Mouse (Mus musculus) heart, postnatal 0 days (tissue): ENCODE measurements around the gene Lgals3. TPM values are rescaled to one million over a fixed set of nuclear protein-coding genes. Genes with fewer than 3 reads are reported as not detected.

Experiments
- ATAC-seq: fragments of 200-750 bp; cut with Nextera tagmentation; 2 replicates; pipeline ENCODE4 v1.8.0; 2017; ENCODE audit warnings: low read depth, moderate number of reproducible peaks, moderate library complexity; ENCODE audit not compliant: insufficient read depth
- DNase-seq: peaks from one replicate; pipeline ENCODE4 v3.0.0-alpha.2; 2016; ENCODE audit warnings: low spot score
- H3K27ac ChIP-seq: fragments of 300-500 bp; sonication (generic); 2 replicates; pipeline ENCODE4 v1.5.1; 2014; ENCODE audit warnings: low read depth, mild to moderate bottlenecking
- H3K27me3 ChIP-seq: fragments of 300-500 bp; sonication (generic); 2 replicates; pipeline ENCODE4 v1.6.1; 2014; ENCODE audit warnings: low read length, mixed read lengths; ENCODE audit not compliant: control insufficient read depth, insufficient read depth
- H3K36me3 ChIP-seq: fragments of 300-500 bp; sonication (generic); replicated peaks from 2 replicates; pipeline ENCODE4 v1.6.1; 2014; ENCODE audit warnings: low read length, mixed read lengths; ENCODE audit not compliant: control insufficient read depth, insufficient read depth
- H3K4me1 ChIP-seq: fragments of 300-500 bp; sonication (generic); 2 replicates; pipeline ENCODE4 v1.6.1; 2014; ENCODE audit warnings: antibody characterized with exemption; ENCODE audit not compliant: control insufficient read depth, insufficient read depth
- H3K4me2 ChIP-seq: fragments of 300-500 bp; sonication (generic); 2 replicates; pipeline ENCODE4 v1.6.1; 2014; ENCODE audit warnings: low read depth, mild to moderate bottlenecking, low read length, moderate library complexity
- H3K4me3 ChIP-seq: fragments of 300-500 bp; sonication (generic); 2 replicates; pipeline ENCODE4 v1.5.1; 2014; ENCODE audit warnings: low read depth, low read length
- H3K9ac ChIP-seq: fragments of 300-500 bp; sonication (generic); replicated peaks from 2 replicates; pipeline ENCODE4 v1.6.1; 2014; ENCODE audit warnings: low read depth, low read length, mixed read lengths
- H3K9me3 ChIP-seq: fragments of 300-500 bp; sonication (generic); replicated peaks from 2 replicates; pipeline ENCODE4 v1.6.1; 2016; ENCODE audit warnings: low read length; ENCODE audit not compliant: control insufficient read depth
- CTCF ChIP-seq: IDR thresholded peaks from 2 replicates; pipeline ENCODE4 v1.5.1; 2016; ENCODE audit warnings: antibody characterized with exemption, control low read depth, low read depth
- EP300 ChIP-seq: IDR thresholded peaks from 2 replicates; pipeline ENCODE4 v1.6.1; 2016; ENCODE audit warnings: antibody characterized with exemption, low read depth
- whole genome bisulfite sequencing: fragments of 180-500 bp; shearing (Covaris S2); extraction: QIAGEN DNeasy Blood & Tissue Kit; methylation state at CpG from one replicate; pipeline ENCODE4 v1.1.7; 2014; 5-methylcytosine and 5-hydroxymethylcytosine counted together
- polyA plus RNA-seq: library from polyadenylated mRNA; unstranded; fragments of >200 nt; fragmentation: Nextera tagmentation; extraction: Ambion mirVana; gene quantifications from 2 replicates; pipeline ENCODE4 v1.2.1, GENCODE M21; 2015
- total RNA-seq: library from RNA; depleted of rRNA; stranded (reverse); fragments of >200 nt; gene quantifications from 2 replicates; pipeline ENCODE4 v1.2.3, GENCODE M21; 2014; ENCODE audit warnings: low replicate concordance

Gene Lgals3
- total and polyA plus RNA-seq, 2 experiments from 2014 or later = 10.3 to 10.6 TPM

- Histone ChIP-seq H3K36me3 (no peaks in the 10 kb centered on the region), H3K4me2 (no peak overlapping the region), H3K27ac (no peak overlapping the region), H3K4me3 (no peak overlapping the region), H3K27me3 (no peaks in the 10 kb centered on the region), H3K4me1 (no peaks in the 10 kb centered on the region), H3K9ac (no peak overlapping the region), H3K9me3 (no peaks in the 10 kb centered on the region)
- 67% methylated on average over 4 of the region's 4 CpGs for WGBS
- peak; percentile 54 for DNase-seq
- peak; percentile 80 for TF ChIP-seq CTCF
- no peak for TF ChIP-seq EP300
- ATAC-seq = no peak
Measured at GRCm38 (mm10) chr14:47334819-47335218, 32.7 kb upstream of the Lgals3 start.

DNA sequence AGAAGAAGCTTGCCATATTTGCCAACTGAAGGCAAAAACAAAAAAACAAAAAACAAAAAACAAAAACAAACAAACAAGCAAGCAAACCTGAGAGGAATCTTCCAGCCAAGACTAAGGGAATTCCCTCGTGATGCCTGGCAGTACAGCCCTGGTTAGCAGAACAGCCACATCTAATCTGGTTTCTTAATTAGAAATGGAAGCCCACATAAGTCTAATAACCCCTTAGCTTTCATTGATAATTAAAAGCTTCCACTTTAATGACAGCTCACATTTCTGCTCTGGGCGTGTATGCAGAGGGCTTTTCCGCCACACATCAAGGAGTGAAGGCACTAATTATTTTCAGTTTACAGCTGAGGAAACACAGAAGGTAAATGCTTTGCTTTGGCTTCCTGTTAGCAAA lies 32.3 kb upstream of the Lgals3 start:
- Histone ChIP-seq H3K27me3 (no peaks in the 10 kb centered on the region), H3K9me3 (no peaks in the 10 kb centered on the region), H3K27ac (no peak overlapping the region), H3K4me3 (no peak overlapping the region), H3K9ac (no peak overlapping the region), H3K4me2 (no peak overlapping the region), H3K36me3 (no peaks in the 10 kb centered on the region), H3K4me1 (no peaks in the 10 kb centered on the region)
- 77% methylated on average over 3 of the region's 3 CpGs for WGBS
- ATAC-seq (no peak), DNase-seq (no peak)
- TF ChIP-seq CTCF (no peak), EP300 (no peak)

GRCm38 (mm10) chr14:47340231-47340925 lies 27.2 kb upstream of the Lgals3 start:
- no peak overlapping the region for H3K9ac ChIP-seq
- no peak for TF ChIP-seq CTCF
- TF ChIP-seq EP300 = no peak
- WGBS = 74% methylated on average over 10 of the region's 10 CpGs
- DNase-seq (no peak), ATAC-seq (no peak)
- no peaks in the 10 kb centered on the region for H3K36me3 ChIP-seq
- H3K9me3 ChIP-seq = no peaks in the 10 kb centered on the region
- H3K4me2 ChIP-seq = no peak overlapping the region
- no peak overlapping the region for H3K27ac ChIP-seq
- no peak overlapping the region for H3K4me3 ChIP-seq
- H3K27me3 ChIP-seq = no peaks in the 10 kb centered on the region
- H3K4me1 ChIP-seq = no peaks in the 10 kb centered on the region

DNA sequence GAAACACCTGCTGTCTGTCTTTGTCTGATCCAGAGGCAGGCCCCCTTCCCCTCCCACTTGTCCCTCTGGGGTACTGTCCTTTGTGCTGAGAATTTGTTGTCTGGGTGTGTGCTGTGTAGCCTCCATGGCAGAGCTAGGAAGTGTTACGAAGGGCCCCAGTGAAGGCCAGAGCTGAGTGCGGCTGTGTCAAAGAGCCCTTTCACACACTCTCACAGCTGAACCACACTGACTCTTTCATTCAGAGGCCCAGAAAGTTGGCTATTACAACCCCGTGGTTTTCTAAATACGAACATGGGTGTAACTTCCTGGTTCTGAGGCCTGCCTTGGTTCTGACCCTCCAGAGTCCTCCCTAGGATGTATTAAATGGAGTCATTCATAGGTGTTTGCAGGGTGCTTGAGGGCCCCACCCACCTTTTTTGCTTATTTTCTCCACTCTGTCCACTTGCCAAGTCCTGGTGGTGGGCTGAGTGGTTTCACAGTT lies 25.7 kb upstream of the Lgals3 start:
- Histone ChIP-seq H3K4me2 (no peak overlapping the region), H3K9ac (no peak overlapping the region), H3K27me3 (no peaks in the 10 kb centered on the region), H3K4me3 (no peak overlapping the region), H3K36me3 (no peaks in the 10 kb centered on the region), H3K27ac (no peak overlapping the region), H3K9me3 (no peaks in the 10 kb centered on the region), H3K4me1 (no peaks in the 10 kb centered on the region)
- TF ChIP-seq EP300 (no peak), CTCF (no peak)
- WGBS = 83% methylated on average over 4 of the region's 4 CpGs
- ATAC-seq (no peak; the same call in 1 of the 2 replicates), DNase-seq (no peak)

DNA sequence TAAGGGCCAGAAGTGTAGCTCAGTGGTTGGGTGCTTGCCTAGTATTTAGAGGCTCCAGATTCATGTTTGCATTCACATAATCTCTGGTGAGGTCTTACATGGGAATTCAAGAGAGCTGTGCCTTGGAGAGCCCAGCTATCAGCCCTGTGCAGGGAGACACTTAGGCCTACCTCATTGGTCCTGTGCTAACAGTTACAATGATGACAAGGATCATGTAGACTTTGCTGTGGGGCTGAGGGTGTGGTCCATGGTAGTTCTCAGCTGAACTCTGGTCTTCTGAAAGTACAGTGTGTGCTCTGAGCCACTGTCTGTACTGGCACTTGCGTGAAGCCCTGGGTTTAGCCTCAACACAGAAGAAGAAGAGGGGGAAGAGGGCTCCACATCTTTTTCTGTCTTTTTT lies 20.8 kb upstream of the Lgals3 start:
- Histone ChIP-seq H3K9ac (no peak overlapping the region), H3K4me3 (no peak overlapping the region), H3K36me3 (no peaks in the 10 kb centered on the region), H3K27ac (no peak overlapping the region), H3K4me1 (no peaks in the 10 kb centered on the region), H3K9me3 (no peaks in the 10 kb centered on the region), H3K27me3 (no peaks in the 10 kb centered on the region), H3K4me2 (no peak overlapping the region)
- ATAC-seq (no peak), DNase-seq (no peak)
- 83% methylated on average over 1 of the region's 1 CpGs for WGBS
- no peak for TF ChIP-seq EP300
- TF ChIP-seq CTCF = no peak

DNA sequence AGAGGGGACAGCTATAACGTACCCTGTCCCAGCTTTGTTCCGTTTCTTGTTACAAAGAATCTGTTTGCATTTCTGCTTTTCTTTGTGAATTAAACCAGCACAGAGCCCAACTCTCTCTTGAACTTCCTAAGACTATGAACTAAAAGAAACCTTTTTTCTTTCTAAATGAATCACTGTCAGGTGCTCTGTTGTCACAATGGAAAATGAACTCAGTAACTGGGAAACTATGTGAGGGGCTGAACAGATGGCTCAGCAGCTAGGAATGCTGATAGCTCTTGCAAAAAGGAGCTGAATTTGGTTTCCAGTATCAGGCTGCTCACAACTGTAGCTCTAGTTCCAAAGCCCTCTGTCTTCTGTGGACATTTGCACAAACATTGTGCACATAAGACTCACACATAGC lies 16.6 kb upstream of the Lgals3 start:
- H3K4me1 ChIP-seq = no peaks in the 10 kb centered on the region
- H3K4me3 ChIP-seq = no peak overlapping the region
- H3K27me3 ChIP-seq = no peaks in the 10 kb centered on the region
- ATAC-seq = no peak
- TF ChIP-seq CTCF (no peak), EP300 (no peak)
- H3K27ac ChIP-seq = no peak overlapping the region
- no peak for DNase-seq
- 83% methylated on average over 2 of the region's 2 CpGs for WGBS
- no peaks in the 10 kb centered on the region for H3K36me3 ChIP-seq
- H3K9me3 ChIP-seq = no peaks in the 10 kb centered on the region
- H3K9ac ChIP-seq = no peak overlapping the region
- H3K4me2 ChIP-seq = no peak overlapping the region
